Mouse (Mus musculus) midbrain, embryonic 12.5 days (tissue): ENCODE data around the gene Zbtb38. TPM values are rescaled to one million over a fixed set of nuclear protein-coding genes. Genes with fewer than 3 reads are reported as not detected.
"Not testable (repeated sequence)": the region's sequence is repeated elsewhere in the genome, so short reads cannot be mapped to it uniquely, and the experiment has no call there.

ENCODE experiments used
- ATAC-seq: fragments of 200-750 bp; cut with Nextera tagmentation; 2 replicates; pipeline ENCODE4 v1.8.0; 2017; ENCODE audit warnings: low read depth, moderate TSS enrichment, moderate library complexity; ENCODE audit not compliant: low FRiP score
- H3K27ac ChIP-seq: fragments of 300-500 bp; sonication (generic); replicated peaks from 2 replicates; pipeline ENCODE4 v1.5.1; 2016; ENCODE audit warnings: mild to moderate bottlenecking
- H3K27me3 ChIP-seq: fragments of 300-500 bp; sonication (generic); 2 replicates; pipeline ENCODE4 v1.6.1; 2016; ENCODE audit warnings: mild to moderate bottlenecking
- H3K36me3 ChIP-seq: fragments of 300-500 bp; sonication (generic); 2 replicates; pipeline ENCODE4 v1.6.1; 2016
- H3K4me1 ChIP-seq: fragments of 300-500 bp; sonication (generic); 2 replicates; pipeline ENCODE4 v1.6.1; 2016
- H3K4me2 ChIP-seq: fragments of 300-500 bp; sonication (generic); replicated peaks from 2 replicates; pipeline ENCODE4 v1.6.1; 2016; ENCODE audit warnings: mild to moderate bottlenecking, moderate library complexity
- H3K4me3 ChIP-seq: fragments of 300-500 bp; sonication (generic); 2 replicates; pipeline ENCODE4 v1.5.1; 2016; ENCODE audit warnings: mild to moderate bottlenecking
- H3K9ac ChIP-seq: fragments of 300-500 bp; sonication (generic); replicated peaks from 2 replicates; pipeline ENCODE4 v1.6.1; 2016; ENCODE audit warnings: mild to moderate bottlenecking, moderate library complexity
- H3K9me3 ChIP-seq: fragments of 300-500 bp; sonication (generic); 2 replicates; pipeline ENCODE4 v1.6.1; 2016; ENCODE audit warnings: mild to moderate bottlenecking
- WGBS: fragments of 180-500 bp; shearing (Covaris S2); methylation state at CpG from one replicate; pipeline ENCODE4 v1.1.7; 2016; 5-methylcytosine and 5-hydroxymethylcytosine counted together
- polyA plus RNA-seq: library from polyadenylated mRNA; unstranded; fragments of >200 nt; fragmentation: Nextera tagmentation; extraction: Ambion mirVana; gene quantifications from 2 replicates; pipeline ENCODE4 v1.2.1, GENCODE M21; 2016

Gene Zbtb38
- polyA plus RNA-seq, 1 experiment from 2014 or later = 17.7 TPM

- no peaks in the 10 kb centered on the region for H3K27me3 ChIP-seq
- H3K27ac ChIP-seq = no peak overlapping the region
- 57% methylated on average over 5 of the region's 5 CpGs for WGBS
- H3K4me2 ChIP-seq = no peak overlapping the region
- H3K9me3 ChIP-seq = no peaks in the 10 kb centered on the region
- H3K36me3 ChIP-seq = no peaks in the 10 kb centered on the region
- H3K9ac ChIP-seq = no peak overlapping the region
- no peaks in the 10 kb centered on the region for H3K4me1 ChIP-seq
- no peak overlapping the region for H3K4me3 ChIP-seq
- ATAC-seq = no peak
Observed at GRCm38 (mm10) chr9:96668628-96669027, 84.0 kb downstream of the Zbtb38 start.

DNA sequence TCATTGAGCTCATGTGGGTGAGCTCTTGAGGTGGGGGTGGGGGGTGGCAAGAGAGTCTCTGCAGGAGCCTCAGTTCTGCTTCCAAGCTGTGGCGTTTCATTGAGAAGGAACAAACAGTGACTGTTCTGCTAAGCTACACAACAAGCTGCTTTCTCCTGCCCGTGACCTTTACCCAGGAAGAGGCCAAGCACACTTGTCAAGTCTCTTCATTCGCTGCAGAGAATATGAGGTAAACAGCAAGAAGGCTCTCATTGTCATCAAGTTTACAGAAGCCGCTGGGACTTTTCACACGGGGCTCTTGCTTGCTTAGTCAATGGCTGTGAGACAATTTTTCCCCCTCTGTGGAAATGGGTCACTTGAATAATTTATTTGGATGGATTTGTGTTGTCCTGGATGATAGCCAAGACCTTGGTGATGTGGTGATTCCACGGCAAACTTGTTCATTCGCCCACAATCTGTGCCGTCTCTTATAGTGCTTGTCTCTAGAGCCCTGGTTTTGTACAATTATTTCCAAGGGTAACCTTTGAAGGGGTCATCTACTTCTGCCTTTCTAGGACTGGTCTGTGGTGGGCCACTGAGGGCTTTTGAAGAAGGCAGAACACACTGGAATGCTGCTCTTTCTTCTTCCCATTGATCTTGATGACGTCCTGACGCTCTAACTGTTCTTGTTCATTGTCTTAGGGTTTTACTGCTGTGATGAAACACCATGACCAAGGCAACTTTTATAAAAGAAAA, 92.0 kb downstream of the Zbtb38 start:
- Histone ChIP-seq H3K36me3 (no peaks in the 10 kb centered on the region), H3K9me3 (no peaks in the 10 kb centered on the region), H3K4me2 (no peak overlapping the region), H3K27me3 (no peaks in the 10 kb centered on the region), H3K9ac (no peak overlapping the region), H3K27ac (no peak overlapping the region), H3K4me1 (no peaks in the 10 kb centered on the region), H3K4me3 (no peak overlapping the region)
- WGBS = 73% methylated on average over 10 of the region's 10 CpGs
- ATAC-seq = no peak

DNA sequence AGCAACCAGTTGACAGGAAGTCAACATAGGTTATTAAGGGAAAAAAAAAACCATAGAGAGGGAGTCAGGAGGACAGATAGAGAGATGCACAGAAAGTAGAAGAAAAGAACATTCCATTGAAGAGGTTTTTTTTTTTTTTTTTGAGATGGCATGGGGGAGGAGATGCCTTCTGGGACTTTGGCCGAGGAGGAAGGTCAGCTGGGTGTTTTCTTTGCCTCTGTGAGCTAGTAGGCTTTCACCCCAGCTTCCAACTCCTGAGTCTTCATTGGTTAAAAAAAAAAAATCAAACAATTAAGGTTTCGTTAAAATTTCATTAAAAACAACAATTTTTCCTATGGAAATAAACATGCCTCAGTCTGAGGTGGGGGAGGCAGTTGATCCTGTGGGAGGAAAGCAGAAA, 92.8 kb downstream of the Zbtb38 start:
- Histone ChIP-seq H3K4me2 (no peak overlapping the region), H3K9me3 (no peaks in the 10 kb centered on the region), H3K9ac (no peak overlapping the region), H3K27ac (no peak overlapping the region), H3K27me3 (no peaks in the 10 kb centered on the region), H3K4me3 (no peak overlapping the region), H3K4me1 (no peaks in the 10 kb centered on the region), H3K36me3 (no peaks in the 10 kb centered on the region)
- ATAC-seq = no peak
- WGBS = 80% methylated on average over 2 of the region's 2 CpGs

GRCm38 (mm10) chr9:96653538-96653937, 99.1 kb downstream of the Zbtb38 start:
- Histone ChIP-seq H3K27me3 (peaks cover 4% of the 10 kb centered on the region; the same call in 1 of the 2 replicates), H3K27ac (no peak overlapping the region)
- WGBS = 81% methylated on average over 4 of the region's 4 CpGs

GRCm38 (mm10) chr9:96652763-96653162, 99.9 kb downstream of the Zbtb38 start:
- Histone ChIP-seq H3K36me3 (no peaks in the 10 kb centered on the region), H3K4me1 (no peaks in the 10 kb centered on the region), H3K4me2 (no peak overlapping the region), H3K27ac (no peak overlapping the region), H3K9ac (no peak overlapping the region), H3K9me3 (no peaks in the 10 kb centered on the region), H3K4me3 (no peak overlapping the region), H3K27me3 (peaks cover 4% of the 10 kb centered on the region; the same call in 1 of the 2 replicates)
- ATAC-seq = no peak
- 64% methylated on average over 6 of the region's 6 CpGs for WGBS

More at GRCm38 (mm10) chr9:96653538-96653937, 99.1 kb downstream of the Zbtb38 start:
- Histone ChIP-seq H3K4me1 (no peaks in the 10 kb centered on the region), H3K4me3 (no peak overlapping the region), H3K9me3 (no peaks in the 10 kb centered on the region), H3K36me3 (no peaks in the 10 kb centered on the region), H3K4me2 (no peak overlapping the region), H3K9ac (no peak overlapping the region)
- ATAC-seq = no peak

- H3K9ac ChIP-seq = no peak overlapping the region
- ATAC-seq = no peak
- WGBS = 87% methylated on average over 7 of the region's 7 CpGs
Observed at GRCm38 (mm10) chr9:96650807-96651206, 101.8 kb downstream of the Zbtb38 start.

GRCm38 (mm10) chr9:96649924-96650323, 102.7 kb downstream of the Zbtb38 start:
- Histone ChIP-seq H3K27ac (no peak overlapping the region), H3K4me1 (no peaks in the 10 kb centered on the region), H3K9ac (no peak overlapping the region), H3K36me3 (no peaks in the 10 kb centered on the region), H3K9me3 (no peaks in the 10 kb centered on the region), H3K27me3 (peaks cover 4% of the 10 kb centered on the region; the same call in 1 of the 2 replicates), H3K4me3 (no peak overlapping the region), H3K4me2 (no peak overlapping the region)
- no peak for ATAC-seq
- WGBS = 68% methylated on average over 9 of the region's 9 CpGs

More at GRCm38 (mm10) chr9:96650807-96651206, 101.8 kb downstream of the Zbtb38 start:
- Histone ChIP-seq H3K36me3 (no peaks in the 10 kb centered on the region), H3K4me1 (no peaks in the 10 kb centered on the region), H3K27ac (no peak overlapping the region), H3K4me2 (no peak overlapping the region), H3K9me3 (no peaks in the 10 kb centered on the region), H3K4me3 (no peak overlapping the region), H3K27me3 (peaks cover 4% of the 10 kb centered on the region; the same call in 1 of the 2 replicates)

- no peak overlapping the region for H3K4me2 ChIP-seq
- H3K36me3 ChIP-seq = no peaks in the 10 kb centered on the region
- no peak overlapping the region for H3K9ac ChIP-seq
- ATAC-seq = no peak
- no peak overlapping the region for H3K27ac ChIP-seq
- WGBS = 95% methylated on average over 4 of the region's 4 CpGs
- H3K4me1 ChIP-seq = no peaks in the 10 kb centered on the region
- H3K9me3 ChIP-seq = no peaks in the 10 kb centered on the region
- H3K27me3 ChIP-seq = peaks cover 4% of the 10 kb centered on the region; the same call in 1 of the 2 replicates
- no peak overlapping the region for H3K4me3 ChIP-seq
Observed at GRCm38 (mm10) chr9:96649362-96649761, 103.3 kb downstream of the Zbtb38 start.

DNA sequence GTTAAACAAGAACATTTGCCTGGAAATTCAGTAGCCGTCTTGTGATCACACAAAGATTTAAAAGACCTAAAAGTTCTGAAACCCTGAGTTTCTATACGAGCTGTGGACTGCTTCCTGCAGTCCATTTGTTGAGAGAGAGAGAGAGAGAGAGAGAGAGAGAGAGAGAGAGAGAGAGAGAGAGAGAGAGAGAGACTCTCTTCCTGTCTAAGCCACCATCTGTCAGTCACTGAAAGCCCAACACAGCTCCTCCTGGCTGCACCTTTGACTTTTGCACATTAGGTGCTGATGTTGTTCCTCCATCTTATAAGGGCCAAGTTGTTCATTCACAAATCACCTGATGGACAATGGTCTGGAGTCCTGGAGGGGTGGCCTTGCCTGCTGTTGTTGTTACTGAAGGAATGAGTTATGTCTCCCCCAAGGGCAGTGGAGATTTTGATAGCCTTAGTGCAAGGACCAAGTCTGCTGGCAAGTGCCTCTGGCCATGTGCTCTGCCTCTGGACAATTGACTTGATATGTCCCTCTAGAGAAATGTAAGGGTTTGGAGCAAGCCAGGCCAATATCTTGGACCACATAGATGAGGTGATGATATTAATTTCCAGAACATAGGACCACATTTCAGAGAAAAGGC, 105.8 kb downstream of the Zbtb38 start:
- H3K4me1 ChIP-seq = no peaks in the 10 kb centered on the region
- no peak overlapping the region for H3K4me3 ChIP-seq
- WGBS = 66% methylated on average over 2 of the region's 2 CpGs
- no peak overlapping the region for H3K4me2 ChIP-seq
- H3K36me3 ChIP-seq = no peaks in the 10 kb centered on the region
- H3K27me3 ChIP-seq = peaks cover 4% of the 10 kb centered on the region; the same call in 1 of the 2 replicates
- H3K9ac ChIP-seq = no peak overlapping the region
- ATAC-seq = no peak
- H3K9me3 ChIP-seq = no peaks in the 10 kb centered on the region
- no peak overlapping the region for H3K27ac ChIP-seq

GRCm38 (mm10) chr9:96644840-96645239, 107.8 kb downstream of the Zbtb38 start:
- no peak overlapping the region for H3K27ac ChIP-seq
- H3K4me2 ChIP-seq = no peak overlapping the region
- no peak overlapping the region for H3K4me3 ChIP-seq
- no peak for ATAC-seq
- no peak overlapping the region for H3K9ac ChIP-seq
- no peaks in the 10 kb centered on the region for H3K4me1 ChIP-seq
- peaks cover 5% of the 10 kb centered on the region; the same call in 1 of the 2 replicates for H3K27me3 ChIP-seq
- 92% methylated on average over 2 of the region's 2 CpGs for WGBS
- no peaks in the 10 kb centered on the region for H3K9me3 ChIP-seq
- no peaks in the 10 kb centered on the region for H3K36me3 ChIP-seq

DNA sequence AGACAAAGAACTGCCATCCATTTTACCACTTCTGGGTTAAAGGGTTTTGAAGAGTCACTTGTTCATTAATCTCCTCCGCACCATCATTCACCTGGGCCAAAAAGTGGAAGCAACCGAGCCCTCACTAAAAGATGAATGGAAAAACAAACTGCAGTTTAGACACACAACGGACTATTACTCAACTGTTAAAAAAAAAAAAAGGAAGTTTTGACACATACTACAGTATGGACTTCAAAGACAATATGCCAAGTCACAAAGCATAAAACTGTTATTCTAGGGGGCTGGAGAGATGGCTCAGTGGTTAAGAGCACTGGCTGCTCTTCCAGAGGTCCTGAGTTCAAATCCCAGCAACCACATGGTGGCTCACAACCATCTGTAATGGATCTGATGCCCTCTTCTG, 108.6 kb downstream of the Zbtb38 start:
- H3K36me3 ChIP-seq, H3K27me3 ChIP-seq: not testable (repeated sequence)
- 92% methylated on average over 3 of the region's 3 CpGs for WGBS

GRCm38 (mm10) chr9:96639451-96639850, 113.2 kb downstream of the Zbtb38 start:
- H3K4me3 ChIP-seq = no peak overlapping the region
- ATAC-seq = no peak
- no peaks in the 10 kb centered on the region; the same call in 1 of the 2 replicates for H3K4me1 ChIP-seq
- no peaks in the 10 kb centered on the region for H3K36me3 ChIP-seq
- H3K4me2 ChIP-seq = no peak overlapping the region
- H3K27me3 ChIP-seq = peaks cover 9% of the 10 kb centered on the region; the same call in 1 of the 2 replicates
- no peaks in the 10 kb centered on the region for H3K9me3 ChIP-seq
- H3K27ac ChIP-seq = no peak overlapping the region
- no peak overlapping the region for H3K9ac ChIP-seq
- WGBS = 88% methylated on average over 7 of the region's 7 CpGs

More for the DNA sequence above, 108.6 kb downstream of the Zbtb38 start:
- not testable (repeated sequence) for H3K4me2 ChIP-seq, H3K4me3 ChIP-seq, H3K27ac ChIP-seq, H3K4me1 ChIP-seq, H3K9me3 ChIP-seq, ATAC-seq, H3K9ac ChIP-seq
